Mouse (Mus musculus): ENCODE data around the gene Nhsl1.
"Not testable (repeated sequence)": the region's sequence is repeated elsewhere in the genome, so short reads cannot be mapped to it uniquely, and the experiment has no call there.

The Nhsl1 gene

DNA sequence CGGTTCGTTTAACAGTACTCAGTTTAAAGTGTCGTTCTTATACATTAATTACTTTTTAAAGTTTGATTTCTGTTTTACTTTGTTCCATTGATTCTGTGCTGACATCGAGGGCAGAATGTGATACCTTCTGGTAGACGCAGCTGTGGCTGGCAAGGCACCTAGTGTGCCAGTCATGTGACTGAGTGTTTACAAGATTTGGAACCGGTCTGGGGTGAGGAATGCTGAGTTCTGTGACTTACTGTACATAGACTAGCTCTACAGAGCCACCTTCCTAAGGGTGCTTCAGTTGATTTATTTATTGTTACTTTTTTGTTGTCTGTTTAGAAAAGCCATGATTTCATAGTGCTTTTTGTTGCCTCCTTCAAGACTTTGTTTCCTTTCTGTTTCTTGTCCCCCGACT, 209.0 kb downstream of the Nhsl1 start:
- in situ Hi-C loops (cut with MboI, MseI): loop anchor here (5.0 kb wide), 2 partner anchors 75 to 135 kb away; no protein-coding TSS in a partner anchor

DNA sequence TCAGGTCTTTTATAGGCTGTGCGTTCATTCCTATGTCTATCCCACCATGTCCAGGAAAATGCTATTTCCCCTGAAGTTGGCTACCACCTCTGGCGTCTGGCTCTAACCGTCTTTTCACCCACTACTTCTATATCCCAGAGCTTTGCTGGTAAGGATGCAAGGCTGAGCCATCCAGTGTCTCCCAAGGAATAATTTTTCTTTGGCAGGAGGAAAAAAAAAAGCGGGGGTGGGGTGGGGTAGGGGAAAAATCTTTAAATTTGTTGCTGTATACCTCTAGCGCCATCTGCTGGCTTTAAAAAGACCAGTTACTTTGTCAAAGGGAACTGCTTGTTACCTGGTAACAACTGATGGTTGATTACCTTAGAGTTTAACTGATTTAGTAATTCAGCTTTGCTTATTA, 209.7 kb downstream of the Nhsl1 start:
- in situ Hi-C loops (cut with MboI, MseI): loop anchor here (5.0 kb wide), 2 partner anchors 76 to 136 kb away; no protein-coding TSS in a partner anchor

DNA sequence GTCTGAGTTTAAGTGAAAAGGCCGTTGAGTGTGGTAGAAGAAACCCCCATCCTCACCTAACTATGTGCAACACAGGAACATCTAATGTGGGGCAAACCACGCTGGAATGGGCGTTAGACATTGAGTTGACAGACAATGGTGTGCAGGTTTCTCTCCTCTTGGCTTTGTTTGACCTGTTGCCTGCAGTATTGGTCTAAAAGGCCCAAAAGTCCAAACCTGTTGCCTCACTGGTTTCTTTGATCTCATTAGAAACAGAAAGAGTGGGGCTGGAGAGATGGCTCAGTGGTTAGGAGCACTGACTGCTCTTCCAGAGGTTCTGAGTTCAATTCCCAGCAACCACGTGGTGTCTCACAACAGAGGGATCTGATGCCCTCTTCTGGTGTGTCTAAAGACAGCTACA, 210.4 kb downstream of the Nhsl1 start:
- in situ Hi-C loops (cut with MboI, MseI): loop anchor here (5.0 kb wide), 2 partner anchors 77 to 137 kb away; no protein-coding TSS in a partner anchor

DNA sequence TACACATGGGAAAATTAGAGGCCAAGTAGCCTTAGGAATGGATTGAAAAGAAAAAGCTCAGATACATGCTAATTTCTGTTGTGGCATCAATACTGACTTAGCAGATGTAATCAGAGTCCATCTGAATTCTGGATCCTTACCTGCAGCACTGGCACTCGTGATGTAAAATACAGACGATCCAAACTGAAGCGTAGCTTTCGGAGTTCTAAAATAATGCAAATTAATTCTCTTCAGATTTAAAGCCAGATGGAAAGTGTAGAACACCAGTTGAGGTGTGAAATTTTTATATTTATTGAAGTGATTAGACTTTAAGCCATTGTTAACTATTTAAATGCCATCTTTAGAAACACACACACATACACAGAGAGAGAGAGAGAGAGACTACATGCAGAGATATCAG, 211.4 kb downstream of the Nhsl1 start:
- in situ Hi-C loops (cut with MboI, MseI): no loop called here

DNA sequence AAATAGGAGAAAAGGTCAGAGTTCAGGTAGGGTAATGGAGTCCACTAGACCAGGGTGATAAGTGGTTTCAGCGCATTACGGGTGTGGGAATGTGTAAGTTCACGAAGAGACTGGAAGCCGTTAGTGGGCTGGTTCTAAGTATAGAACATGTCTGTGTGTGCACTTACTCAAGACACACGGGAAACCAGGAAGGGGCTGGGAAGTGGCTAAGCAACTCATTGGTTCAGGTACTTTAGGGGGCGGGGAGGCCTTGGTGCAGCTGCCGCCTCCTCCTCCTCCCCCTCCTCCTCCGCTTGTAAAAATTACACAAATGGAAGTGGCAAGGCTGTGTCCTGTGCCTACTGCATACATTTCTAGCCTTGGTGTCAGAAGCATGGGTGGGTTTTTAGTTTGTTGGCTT, 213.5 kb downstream of the Nhsl1 start:
- in situ Hi-C loops (cut with MboI, MseI): no loop called here

DNA sequence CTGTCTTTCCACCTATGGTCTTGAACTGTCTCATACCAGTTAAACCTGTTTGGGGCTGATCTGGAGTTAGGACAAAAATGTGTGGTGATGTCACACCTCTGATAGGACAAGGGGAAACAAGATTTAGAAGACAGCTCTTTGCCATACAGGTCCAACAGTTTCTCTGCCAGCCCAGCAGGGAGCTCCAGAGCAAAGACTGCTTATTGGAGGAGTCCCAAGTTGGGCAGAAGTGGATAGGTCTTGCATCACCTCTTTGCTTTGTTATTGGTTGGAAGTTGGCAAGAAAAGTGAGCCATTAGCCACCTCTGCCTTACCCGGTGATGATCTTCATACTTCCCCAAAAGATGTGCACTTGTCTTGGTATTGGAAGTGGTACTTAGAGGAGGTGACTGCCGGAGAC, 218.1 kb downstream of the Nhsl1 start:
- in situ Hi-C loops (cut with MboI, MseI): no loop called here

DNA sequence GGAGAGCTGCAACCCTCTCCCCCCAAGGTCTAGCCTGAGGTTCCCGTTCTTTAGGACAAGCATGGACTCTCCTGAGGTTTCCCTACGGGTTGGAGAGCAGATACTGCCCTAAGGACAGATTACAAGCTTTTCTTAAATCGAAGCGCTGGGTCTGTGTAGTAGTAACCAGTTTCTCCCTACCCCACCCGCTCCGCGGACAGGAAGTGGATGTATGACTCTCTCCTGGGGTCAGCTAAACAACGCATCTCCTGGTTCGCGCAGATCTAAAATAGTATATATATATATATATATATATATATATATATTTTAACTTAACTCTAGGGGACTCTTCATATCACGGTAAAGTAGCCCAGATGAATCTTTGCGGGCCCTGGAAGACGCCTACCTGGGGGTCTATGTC, 226.5 kb downstream of the Nhsl1 start:
- in situ Hi-C loops (cut with MboI, MseI): no loop called here

DNA sequence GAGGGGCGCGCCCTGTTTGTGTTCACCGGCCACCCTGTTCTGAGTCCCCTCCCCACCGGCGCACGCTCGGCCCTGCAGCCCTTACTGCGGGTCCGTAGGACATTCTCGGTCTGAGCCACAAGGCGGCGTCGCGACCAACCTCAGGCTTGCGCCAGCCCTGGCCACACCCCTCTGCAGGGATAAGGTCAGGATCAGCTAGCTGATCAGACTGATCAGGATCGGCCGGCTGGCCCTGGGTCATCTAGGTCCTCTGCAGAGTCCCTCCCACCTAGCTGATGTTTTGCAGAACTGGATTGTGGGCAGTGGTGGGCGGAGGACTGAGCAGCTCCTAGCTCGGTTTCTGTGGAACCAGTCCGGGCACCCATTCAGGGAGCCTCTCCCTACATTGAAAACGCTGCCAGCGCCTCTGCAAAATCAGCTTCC, 227.0 kb downstream of the Nhsl1 start, which contains the start of gene Hebp2:
TSS of gene Hebp2 (minus strand) at position 264 of the 423 bp plus-strand sequence.
- in situ Hi-C loops (cut with MboI, MseI): no loop called here

DNA sequence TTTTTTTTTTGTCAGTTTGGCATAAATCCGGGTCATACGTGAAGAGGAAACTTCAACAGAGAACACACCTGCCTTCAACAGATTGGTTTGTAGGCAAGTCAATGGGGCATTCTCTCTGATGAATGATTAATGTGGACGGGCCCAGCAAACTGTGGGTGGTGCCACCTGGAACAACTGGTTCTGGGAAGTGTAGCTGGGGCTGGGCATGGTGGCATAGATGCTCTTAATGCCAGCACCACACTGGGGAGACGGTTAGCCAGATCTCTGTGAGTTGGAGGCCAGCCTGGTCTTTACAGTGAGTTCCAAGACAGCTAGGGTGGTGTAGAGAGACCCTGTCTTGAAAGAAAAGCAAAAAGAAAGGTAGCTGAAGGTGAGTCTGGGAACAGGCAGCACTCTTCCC, 228.6 kb downstream of the Nhsl1 start:
- in situ Hi-C loops (cut with MboI, MseI): no loop called here

DNA sequence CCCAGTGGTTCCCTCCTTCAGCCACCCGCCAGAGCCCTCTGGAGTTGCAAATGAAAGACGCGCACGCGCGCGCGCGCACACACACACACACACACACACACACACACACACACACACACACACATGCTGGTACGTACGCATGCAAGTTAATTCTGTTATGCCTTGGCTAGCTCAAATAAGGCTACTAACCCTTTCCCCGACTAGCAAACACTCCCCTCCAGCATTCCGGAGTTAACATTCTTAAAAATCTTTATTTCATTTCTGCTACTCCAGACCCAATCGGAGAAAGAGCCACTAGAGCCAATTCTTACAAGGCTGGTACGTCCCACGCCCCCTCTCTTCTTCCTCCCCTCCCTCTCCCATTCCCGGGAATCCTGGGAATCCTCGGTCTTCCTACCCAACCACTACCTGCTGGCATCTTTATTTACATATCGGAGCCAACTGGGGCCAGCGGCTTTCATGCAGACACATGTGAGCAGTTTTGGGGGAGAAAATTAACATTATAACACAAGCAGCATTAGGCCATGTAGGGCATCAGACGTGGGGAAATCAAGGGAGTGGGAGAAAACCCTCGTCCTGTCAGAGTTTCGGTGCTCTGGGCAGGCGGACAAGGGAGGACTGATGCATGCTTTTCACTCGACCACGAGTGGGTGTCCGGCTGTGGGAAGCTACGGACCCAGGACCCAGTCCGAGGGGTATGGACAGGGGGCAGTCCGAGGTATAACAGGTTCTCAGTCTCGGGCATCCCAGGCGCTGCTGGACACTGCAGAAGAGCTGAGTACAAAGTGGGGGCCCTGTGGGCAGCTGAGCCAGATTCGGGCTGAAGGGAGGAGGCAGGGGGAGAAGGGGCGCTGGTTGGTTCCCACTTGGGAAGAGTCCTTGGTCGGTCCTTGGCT, 230.8 kb downstream of the Nhsl1 start:
- in situ Hi-C loops (cut with MboI, MseI): no loop called here

DNA sequence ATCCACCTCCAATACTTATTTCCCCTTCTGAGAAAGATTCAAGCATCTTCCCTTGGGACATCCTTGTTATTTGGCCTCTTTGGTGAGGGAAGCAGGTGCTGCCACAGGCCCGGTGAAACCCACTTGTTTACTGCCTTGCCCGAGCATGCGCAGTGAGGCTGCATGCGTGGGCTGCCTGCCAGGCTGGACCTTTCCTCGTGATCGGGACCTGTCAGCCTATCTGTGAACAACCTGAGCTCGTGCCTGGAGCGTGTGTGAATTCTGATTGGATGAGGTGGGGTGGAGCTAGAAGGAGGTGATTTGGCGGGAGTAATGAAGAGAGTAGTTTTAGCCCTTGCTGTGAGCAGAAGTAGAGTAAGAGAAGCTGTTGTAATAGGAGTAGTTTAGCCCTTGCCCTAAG, 240.3 kb downstream of the Nhsl1 start:
- in situ Hi-C loops (cut with MboI, MseI): not testable (repeated sequence)

DNA sequence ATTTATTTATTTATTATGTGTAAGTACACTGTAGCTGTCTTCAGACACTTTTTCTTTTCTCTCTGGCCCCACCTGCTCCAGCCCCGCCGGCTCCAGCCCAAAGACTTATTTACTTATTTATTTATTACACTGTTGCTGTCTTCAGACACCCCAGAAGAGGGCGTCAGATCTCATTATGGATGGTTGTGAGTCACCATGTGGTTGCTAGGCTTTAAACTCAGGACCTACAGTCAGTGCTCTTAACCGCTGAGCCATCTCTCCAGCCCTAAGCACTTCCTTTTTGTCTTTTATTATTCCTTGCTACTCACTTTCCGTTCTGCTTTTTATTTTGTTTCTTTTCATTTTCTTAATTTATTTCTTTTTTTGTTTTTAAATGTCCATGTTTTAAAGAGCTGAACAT, 242.7 kb downstream of the Nhsl1 start:
- in situ Hi-C loops (cut with MboI, MseI): loop anchor here (5.0 to 10.0 kb wide), 3 partner anchors 41 to 351 kb away; no protein-coding TSS in a partner anchor

DNA sequence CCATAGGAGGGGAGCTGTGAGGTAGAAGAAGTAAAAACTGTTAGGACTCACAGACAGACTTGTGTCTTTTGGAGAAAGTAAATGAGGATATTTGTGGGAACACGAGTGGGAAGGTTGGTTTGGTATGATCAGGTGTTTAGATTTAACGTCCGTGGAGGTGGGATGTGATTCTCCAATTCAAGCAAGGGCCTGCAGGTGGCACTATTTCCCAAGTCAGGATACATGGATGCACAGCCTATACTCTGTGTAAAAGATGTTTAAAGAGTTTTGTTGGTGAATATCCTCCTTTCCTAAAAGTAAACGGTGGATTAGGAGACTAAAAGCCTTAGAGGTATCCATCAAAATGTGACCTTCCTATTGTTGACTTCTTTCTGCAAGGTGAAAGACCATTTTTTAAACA, 244.2 kb downstream of the Nhsl1 start:
- in situ Hi-C loops (cut with MboI, MseI): loop anchor here (5.0 to 10.0 kb wide), 3 partner anchors 39 to 349 kb away; no protein-coding TSS in a partner anchor

DNA sequence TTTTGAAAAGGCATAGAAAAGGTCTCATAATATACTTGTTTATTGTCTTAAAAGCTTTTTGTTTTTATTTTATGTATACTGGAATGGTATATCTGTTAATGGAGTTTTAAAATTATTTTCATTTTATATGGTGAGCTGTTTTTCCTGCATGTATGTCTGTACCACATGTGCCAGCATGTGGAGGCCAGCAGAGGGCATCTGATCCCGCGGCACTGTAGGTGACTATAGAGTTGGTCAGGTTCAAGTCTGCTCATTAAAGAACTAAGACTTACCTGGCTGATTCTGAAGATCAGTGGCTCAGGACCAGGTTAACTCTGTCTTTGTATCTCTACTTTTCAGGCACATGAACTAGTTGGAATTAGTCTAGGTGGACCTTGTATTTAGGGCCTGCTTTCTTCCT, 253.8 kb downstream of the Nhsl1 start:
- in situ Hi-C loops (cut with MboI, MseI): no loop called here
